Mouse (Mus musculus): ENCODE data around the gene Hltf. TPM values are rescaled to one million over a fixed set of nuclear protein-coding genes. Genes with fewer than 3 reads are reported as not detected.

Gene Hltf
- total RNA-seq, 4 experiments from 2014 or later, result 8.4 to 16.7 (median 11.6) TPM

- DNase-seq (ENCODE audit: low spot score), result no peak
Measured at GRCm38 (mm10) chr3:20145696-20146113, 88.1 kb downstream of the Hltf start.

DNA sequence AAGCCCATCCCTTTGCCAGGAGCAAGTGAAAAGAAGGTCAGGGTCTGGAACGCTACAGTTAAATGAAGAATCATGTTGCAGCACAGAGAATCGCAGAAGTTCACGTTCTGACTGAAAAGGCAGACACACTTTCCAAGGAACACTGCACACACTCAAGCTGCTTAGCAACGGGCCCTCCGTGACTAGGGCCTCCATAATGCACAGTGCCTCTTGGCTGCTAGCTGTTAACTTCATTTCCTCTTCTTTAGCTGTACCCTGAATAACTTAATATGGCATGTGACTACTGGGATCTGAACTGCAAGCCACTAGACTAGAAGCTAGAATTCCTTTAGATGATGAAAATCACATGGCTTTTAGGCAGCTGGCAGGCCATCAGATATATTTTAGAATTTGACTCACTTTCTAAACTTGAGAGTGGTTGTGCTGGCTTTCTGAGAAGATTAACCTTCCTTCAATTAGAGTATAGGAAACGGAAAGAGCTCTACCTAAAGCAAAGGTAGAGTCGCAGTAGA, 89.3 kb downstream of the Hltf start:
- DNase-seq (ENCODE audit: low spot score), result no peak

DNA sequence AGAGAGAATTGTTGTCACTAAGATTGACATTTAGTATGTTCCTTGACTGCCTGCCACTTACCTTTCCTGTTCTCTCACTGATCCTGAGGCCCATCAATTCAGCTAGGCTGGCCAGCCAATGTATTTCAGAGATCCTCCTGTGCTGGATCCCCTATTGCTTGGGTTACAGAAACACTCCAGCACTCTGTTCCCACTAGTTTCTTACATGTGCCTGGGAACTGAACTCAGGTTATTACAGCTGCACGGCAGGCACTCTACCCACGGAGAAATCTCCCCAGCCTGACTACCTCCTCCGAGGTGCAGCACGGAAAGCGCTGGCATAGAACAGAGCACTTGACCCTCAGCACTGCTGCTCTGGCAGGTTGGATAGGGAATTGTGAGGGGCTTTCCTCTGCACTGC, 90.0 kb downstream of the Hltf start:
- no peak for DNase-seq (ENCODE audit: low spot score)

GRCm38 (mm10) chr3:20150511-20150910, 92.9 kb downstream of the Hltf start:
- DNase-seq (ENCODE audit: low spot score), result no peak

GRCm38 (mm10) chr3:20151651-20152050, 94.0 kb downstream of the Hltf start:
- no peak for DNase-seq (ENCODE audit: low spot score)

- DNase-seq (ENCODE audit: low spot score), result peak; percentile 46
Measured at GRCm38 (mm10) chr3:20154531-20155367, 97.1 kb downstream of the Hltf start, which contains the start of gene Gyg. Gene Gyg, minus strand, starts transcription at chr3:20155317.

GRCm38 (mm10) chr3:20155476-20155875, 97.9 kb downstream of the Hltf start:
- no peak for DNase-seq (ENCODE audit: low spot score)

DNA sequence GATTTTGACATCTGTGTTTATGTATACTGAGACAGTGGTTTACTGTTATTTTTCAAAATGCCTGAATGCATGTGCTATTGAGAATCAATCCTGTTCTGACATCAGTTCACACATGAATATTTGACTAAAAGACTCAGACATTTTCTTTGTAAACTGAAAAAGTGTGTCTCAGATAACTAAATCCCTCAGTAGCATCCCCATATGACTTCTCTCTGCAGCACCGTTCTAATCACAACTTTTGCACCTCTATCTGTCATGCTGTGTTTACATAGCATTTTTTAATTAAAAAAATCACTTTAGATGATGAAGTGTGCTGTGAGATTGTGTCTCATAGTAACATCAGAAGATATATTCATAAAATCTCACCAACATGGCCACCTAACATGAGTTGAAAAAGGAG, 109.9 kb downstream of the Hltf start:
- DNase-seq (ENCODE audit: low spot score), result no peak

Other genes starting within 250 kb of the Hltf start
- 10 to 100 TPM; 29.5 to 59.0 (median 36.5) TPM for gene Cp, start 100.8 kb upstream of the Hltf start, total RNA-seq (2022)
- gene Hps3, start 22.5 kb upstream of the Hltf start, total RNA-seq (2022), result 1 to 10 TPM; 6.3 to 8.4 (median 7.1) TPM
- 100 to 1,000 TPM; 159 to 174 (median 169) TPM for gene Gyg, start 97.5 kb downstream of the Hltf start, total RNA-seq (2022)
- gene Cpa3, start 184.4 kb downstream of the Hltf start, total RNA-seq (2022), result 1 to 10 TPM in 1 of 4 experiments, under 1 TPM in 3; 0.66 to 1.6 (median 0.88) TPM
- not detected for gene Cpb1, start 217.9 kb downstream of the Hltf start, total RNA-seq (2022)